ENCODE assay signal across 20 mouse cellular contexts in the genomic region with DNA sequence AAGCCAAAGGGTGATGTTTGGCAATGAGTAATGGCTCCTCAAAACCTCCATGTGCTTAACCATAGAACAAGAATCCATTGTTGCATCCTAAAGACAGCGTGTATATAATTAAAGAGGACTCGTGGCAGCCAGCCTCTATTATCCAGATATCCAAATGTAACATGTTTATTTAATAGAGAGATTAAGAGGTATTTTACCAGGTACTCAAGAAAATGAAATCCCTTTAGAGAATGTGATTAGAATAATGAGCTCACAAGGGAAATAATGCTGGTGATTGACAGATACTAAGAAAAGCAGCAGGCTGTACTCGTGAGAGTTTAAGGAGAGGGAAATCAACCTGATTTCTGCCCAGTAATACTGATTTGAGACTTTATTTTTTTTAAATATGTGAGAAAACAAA.
DNase-seq lines count a peak whose midpoint lies in the region; ATAC-seq and TF ChIP-seq lines count a peak whose summit lies in the region.
"Had no signal": no experiment of that assay in that cellular context is flagged by ENCODE, and none has a peak within 500 bp of the region (broad histone marks: within the 10 kb centered on the region; RNA-seq: fewer than 3 reads in every experiment).

No protein-coding gene starts in this region.

- no peaks in the 10 kb centered on the region; the same call in 1 of the 2 replicates for H3K4me1 ChIP-seq in midbrain, embryonic 12.5 days
- no peaks in the 10 kb centered on the region for H3K4me1 ChIP-seq in midbrain, embryonic 15.5 days
- H3K4me1 ChIP-seq in midbrain, embryonic 14.5 days (ENCODE audit: control insufficient read depth, insufficient read depth, low read length), result no peaks in the 10 kb centered on the region
- no peaks in the 10 kb centered on the region for H3K4me1 ChIP-seq in midbrain, embryonic 10.5 days
- H3K4me1 ChIP-seq: embryonic facial prominence, embryonic 10.5 days; embryonic facial prominence, embryonic 12.5 days; forebrain, embryonic 13.5 days; forebrain, embryonic 15.5 days had no signal

- 0 out of 2 replicates have a peak overlapping the region, but pooled peaks have one; percentile 19 for H3K27ac ChIP-seq in layer of hippocampus, adult 2 months
- H3K27ac ChIP-seq in midbrain, embryonic 12.5 days (replicated peaks), result no peak overlapping the region
- H3K27ac ChIP-seq in midbrain, embryonic 15.5 days, result no peak overlapping the region
- no peak overlapping the region for H3K27ac ChIP-seq in midbrain, embryonic 14.5 days (replicated peaks; ENCODE audit: low read depth, low read length)
- no peak overlapping the region for H3K27ac ChIP-seq in midbrain, embryonic 10.5 days (replicated peaks)
- H3K27ac ChIP-seq: embryonic facial prominence, embryonic 10.5 days; embryonic facial prominence, embryonic 12.5 days; forebrain, embryonic 13.5 days; forebrain, embryonic 15.5 days had no signal

- no peaks in the 10 kb centered on the region for H3K9me3 ChIP-seq in midbrain, embryonic 12.5 days
- no peaks in the 10 kb centered on the region for H3K9me3 ChIP-seq in midbrain, embryonic 15.5 days
- H3K9me3 ChIP-seq in midbrain, embryonic 14.5 days (ENCODE audit: control insufficient read depth, low read length), result no peaks in the 10 kb centered on the region
- no peaks in the 10 kb centered on the region for H3K9me3 ChIP-seq in midbrain, embryonic 10.5 days (replicated peaks)
- H3K9me3 ChIP-seq: embryonic facial prominence, embryonic 10.5 days; embryonic facial prominence, embryonic 12.5 days; forebrain, embryonic 13.5 days; forebrain, embryonic 15.5 days had no signal

- no peak overlapping the region for H3K4me3 ChIP-seq in layer of hippocampus, adult 2 months
- H3K4me3 ChIP-seq in midbrain, embryonic 12.5 days, result no peak overlapping the region
- no peak overlapping the region for H3K4me3 ChIP-seq in midbrain, embryonic 15.5 days
- no peak overlapping the region for H3K4me3 ChIP-seq in midbrain, embryonic 14.5 days (replicated peaks; ENCODE audit: low read depth, low read length)
- no peak overlapping the region for H3K4me3 ChIP-seq in midbrain, embryonic 10.5 days
- H3K4me3 ChIP-seq: embryonic facial prominence, embryonic 10.5 days; embryonic facial prominence, embryonic 12.5 days; forebrain, embryonic 13.5 days; forebrain, embryonic 15.5 days had no signal

- DNase-seq in layer of hippocampus, adult 2 months (ENCODE audit: low spot score in 2 of 2), result no peak
- DNase-seq in layer of hippocampus, adult 11-12 months (ENCODE audit: low spot score), result no peak
- peak; percentile 35 for DNase-seq in midbrain, embryonic 14.5 days
- no peak for DNase-seq in midbrain, embryonic 10.5 days (ENCODE audit: low spot score)
- DNase-seq in gastrocnemius, postnatal 4 days (ENCODE audit: low spot score in 2 of 2), result no peak
- DNase-seq: adrenal gland, adult 2 months; adrenal gland, postnatal 10 days; adrenal gland, postnatal 25 days; cerebellum, adult 11-12 months; cerebellum, adult 2 months; cerebellum, adult 9-10 months; cerebellum, postnatal 10 days; cerebellum, postnatal 25 days; forebrain, postnatal 0 days had no signal

- ATAC-seq in midbrain, embryonic 12.5 days (ENCODE audit: low FRiP score, low read depth), result peak; percentile 75
- ATAC-seq in midbrain, embryonic 15.5 days (replicated peaks), result no peak; the same call in 1 of the 2 replicates
- ATAC-seq in midbrain, embryonic 14.5 days (ENCODE audit: low FRiP score, low TSS enrichment), result peak; percentile 57; the same call in 1 of the 2 replicates
- ATAC-seq: forebrain, embryonic 13.5 days; forebrain, embryonic 15.5 days; forebrain, postnatal 0 days had no signal

- 23% methylated on average over 3 of the region's 3 CpGs for WGBS in midbrain, embryonic 12.5 days
- WGBS in midbrain, embryonic 15.5 days, result 20% methylated on average over 3 of the region's 3 CpGs
- 18% methylated on average over 3 of the region's 3 CpGs for WGBS in midbrain, embryonic 14.5 days
- 60% methylated on average over 3 of the region's 3 CpGs for whole genome bisulfite sequencing in midbrain, embryonic 10.5 days

- H3K4me2 ChIP-seq in midbrain, embryonic 12.5 days (replicated peaks), result no peak overlapping the region
- no peak overlapping the region for H3K4me2 ChIP-seq in midbrain, embryonic 15.5 days
- no peak overlapping the region for H3K4me2 ChIP-seq in midbrain, embryonic 14.5 days (ENCODE audit: low read length)
- H3K4me2 ChIP-seq: embryonic facial prominence, embryonic 12.5 days; forebrain, embryonic 13.5 days; forebrain, embryonic 15.5 days had no signal

- no peaks in the 10 kb centered on the region for H3K27me3 ChIP-seq in midbrain, embryonic 12.5 days
- no peaks in the 10 kb centered on the region for H3K27me3 ChIP-seq in midbrain, embryonic 15.5 days (replicated peaks)
- H3K27me3 ChIP-seq in midbrain, embryonic 14.5 days (ENCODE audit: control insufficient read depth, insufficient read depth, low read length), result no peaks in the 10 kb centered on the region
- H3K27me3 ChIP-seq in midbrain, embryonic 10.5 days (ENCODE audit: low read depth, poor library complexity, severe bottlenecking), result no peaks in the 10 kb centered on the region
- H3K27me3 ChIP-seq: embryonic facial prominence, embryonic 12.5 days; forebrain, embryonic 13.5 days; forebrain, embryonic 15.5 days had no signal

- no peak overlapping the region for H3K9ac ChIP-seq in midbrain, embryonic 12.5 days (replicated peaks)
- H3K9ac ChIP-seq in midbrain, embryonic 15.5 days, result no peak overlapping the region
- no peak overlapping the region for H3K9ac ChIP-seq in midbrain, embryonic 14.5 days (replicated peaks; ENCODE audit: low read length)
- H3K9ac ChIP-seq: embryonic facial prominence, embryonic 12.5 days; forebrain, embryonic 13.5 days; forebrain, embryonic 15.5 days; forebrain, postnatal 0 days had no signal

- no peak for TF ChIP-seq CTCF in layer of hippocampus, adult 2 months (conservative IDR thresholded peaks at IDR 0.05)

- H3K36me3 ChIP-seq in midbrain, embryonic 12.5 days, result no peaks in the 10 kb centered on the region
- H3K36me3 ChIP-seq in midbrain, embryonic 15.5 days (replicated peaks), result no peaks in the 10 kb centered on the region
- H3K36me3 ChIP-seq in midbrain, embryonic 14.5 days (ENCODE audit: control insufficient read depth, insufficient read depth, low read length), result no peaks in the 10 kb centered on the region
- no peaks in the 10 kb centered on the region for H3K36me3 ChIP-seq in midbrain, embryonic 10.5 days
- H3K36me3 ChIP-seq: embryonic facial prominence, embryonic 10.5 days; embryonic facial prominence, embryonic 12.5 days; forebrain, embryonic 15.5 days had no signal
